Mouse (Mus musculus): ENCODE results near the gene Cops2. TPM values are rescaled to one million over a fixed set of nuclear protein-coding genes. Genes with fewer than 3 reads are reported as not detected.

Cops2 gene
- total and polyA plus RNA-seq, 2 experiments from 2014 or later: 45.8 to 51.1 TPM

- no peaks in the 10 kb centered on the region for H3K9me3 ChIP-seq (replicated peaks; ENCODE audit: control insufficient read depth, low read length)
- 87% methylated on average over 3 of the region's 3 CpGs for WGBS
- H3K4me2 ChIP-seq (ENCODE audit: low read depth, low read length): no peak overlapping the region
- TF ChIP-seq EP300 (IDR thresholded peaks at IDR 0.05; ENCODE audit: low read depth) (no peak), CTCF (IDR thresholded peaks at IDR 0.05; ENCODE audit: low read depth) (no peak)
- DNase-seq (ENCODE audit: low spot score) (no peak), ATAC-seq (ENCODE audit: insufficient read depth, low read depth) (no peak)
- H3K9ac ChIP-seq (replicated peaks; ENCODE audit: low read depth, low read length): no peak overlapping the region
- peaks cover 4% of the 10 kb centered on the region for H3K36me3 ChIP-seq (replicated peaks; ENCODE audit: control insufficient read depth, insufficient read depth, low read length)
- no peak overlapping the region for H3K4me3 ChIP-seq (ENCODE audit: low read depth, low read length)
- H3K4me1 ChIP-seq (ENCODE audit: control insufficient read depth, insufficient read depth): no peaks in the 10 kb centered on the region
- H3K27ac ChIP-seq (ENCODE audit: low read depth): no peak overlapping the region
- H3K27me3 ChIP-seq (ENCODE audit: control insufficient read depth, insufficient read depth, low read length): no peaks in the 10 kb centered on the region
Measured at GRCm38 (mm10) chr2:125896355-125896754, 37.4 kb upstream of the Cops2 start.

DNA sequence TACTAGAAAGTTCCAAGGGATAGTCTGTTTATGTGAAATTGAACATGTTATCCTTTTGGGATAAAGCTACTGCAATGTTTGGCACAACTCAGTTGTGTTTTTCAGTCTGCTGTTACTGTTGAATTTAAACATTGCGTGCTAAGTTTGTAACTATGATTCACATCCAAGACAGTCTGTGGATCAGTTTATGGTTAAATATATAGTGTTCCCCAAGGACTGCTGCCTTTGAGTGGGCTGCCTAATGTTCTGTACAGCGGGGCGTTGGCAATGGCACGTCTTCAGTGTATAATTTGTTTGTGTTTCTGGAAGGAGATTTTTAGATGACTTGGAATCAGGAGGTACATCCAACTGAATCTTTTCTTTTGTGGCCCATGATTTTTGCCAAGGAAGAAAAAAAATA lies 36.2 kb upstream of the Cops2 start:
- DNase-seq (ENCODE audit: low spot score) (no peak), ATAC-seq (ENCODE audit: insufficient read depth, low read depth) (no peak)
- Histone ChIP-seq H3K4me1 (ENCODE audit: control insufficient read depth, insufficient read depth) (no peaks in the 10 kb centered on the region), H3K9me3 (replicated peaks; ENCODE audit: control insufficient read depth, low read length) (no peaks in the 10 kb centered on the region), H3K27me3 (ENCODE audit: control insufficient read depth, insufficient read depth, low read length) (no peaks in the 10 kb centered on the region), H3K4me3 (ENCODE audit: low read depth, low read length) (no peak overlapping the region), H3K4me2 (ENCODE audit: low read depth, low read length) (no peak overlapping the region), H3K27ac (ENCODE audit: low read depth) (no peak overlapping the region), H3K9ac (replicated peaks; ENCODE audit: low read depth, low read length) (no peak overlapping the region), H3K36me3 (replicated peaks; ENCODE audit: control insufficient read depth, insufficient read depth, low read length) (peaks cover 4% of the 10 kb centered on the region)
- WGBS: 85% methylated on average over 4 of the region's 4 CpGs
- no peak for TF ChIP-seq CTCF (IDR thresholded peaks at IDR 0.05; ENCODE audit: low read depth)
- TF ChIP-seq EP300 (IDR thresholded peaks at IDR 0.05; ENCODE audit: low read depth): no peak

DNA sequence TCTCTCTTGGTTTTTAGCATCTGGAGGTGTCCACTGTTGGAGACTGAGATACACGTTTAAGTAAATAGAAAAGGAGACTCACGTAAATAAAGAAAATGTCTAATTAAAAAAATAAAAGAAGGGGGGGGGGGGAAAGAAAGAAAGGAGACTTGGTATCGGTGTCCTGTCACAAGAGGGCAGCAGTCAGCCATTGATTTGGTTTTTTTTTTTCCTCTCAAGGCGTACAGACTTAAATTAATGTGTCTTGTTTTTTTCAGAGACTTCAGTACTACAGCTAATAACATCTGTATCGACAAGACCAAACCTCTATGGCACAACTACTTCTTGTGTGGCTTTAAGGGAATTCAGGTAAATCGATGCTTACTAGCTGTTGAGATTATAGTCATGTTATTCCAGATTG lies 34.2 kb upstream of the Cops2 start:
- no peak overlapping the region for H3K27ac ChIP-seq (ENCODE audit: low read depth)
- peaks cover 3% of the 10 kb centered on the region for H3K36me3 ChIP-seq (replicated peaks; ENCODE audit: control insufficient read depth, insufficient read depth, low read length)
- ATAC-seq (ENCODE audit: insufficient read depth, low read depth) (no peak), DNase-seq (ENCODE audit: low spot score) (peak; percentile 31)
- 35% methylated on average over 6 of the region's 6 CpGs for WGBS
- no peak overlapping the region for H3K4me3 ChIP-seq (ENCODE audit: low read depth, low read length)
- H3K4me1 ChIP-seq (ENCODE audit: control insufficient read depth, insufficient read depth): no peaks in the 10 kb centered on the region
- H3K9me3 ChIP-seq (replicated peaks; ENCODE audit: control insufficient read depth, low read length): no peaks in the 10 kb centered on the region
- TF ChIP-seq CTCF (IDR thresholded peaks at IDR 0.05; ENCODE audit: low read depth) (peak; percentile 51), EP300 (IDR thresholded peaks at IDR 0.05; ENCODE audit: low read depth) (no peak)
- H3K27me3 ChIP-seq (ENCODE audit: control insufficient read depth, insufficient read depth, low read length): no peaks in the 10 kb centered on the region
- H3K4me2 ChIP-seq (ENCODE audit: low read depth, low read length): no peak overlapping the region
- no peak overlapping the region for H3K9ac ChIP-seq (replicated peaks; ENCODE audit: low read depth, low read length)

GRCm38 (mm10) chr2:125885891-125886576 lies 27.1 kb upstream of the Cops2 start:
- no peaks in the 10 kb centered on the region for H3K9me3 ChIP-seq (replicated peaks; ENCODE audit: control insufficient read depth, low read length)
- no peak for TF ChIP-seq EP300 (IDR thresholded peaks at IDR 0.05; ENCODE audit: low read depth)
- TF ChIP-seq CTCF (IDR thresholded peaks at IDR 0.05; ENCODE audit: low read depth): no peak

GRCm38 (mm10) chr2:125870159-125870558 lies 11.2 kb upstream of the Cops2 start:
- no peak for TF ChIP-seq EP300 (IDR thresholded peaks at IDR 0.05; ENCODE audit: low read depth)
- TF ChIP-seq CTCF (IDR thresholded peaks at IDR 0.05; ENCODE audit: low read depth): no peak
- Histone ChIP-seq H3K27me3 (ENCODE audit: control insufficient read depth, insufficient read depth, low read length) (no peaks in the 10 kb centered on the region), H3K9ac (replicated peaks; ENCODE audit: low read depth, low read length) (no peak overlapping the region), H3K4me3 (ENCODE audit: low read depth, low read length) (no peak overlapping the region), H3K36me3 (replicated peaks; ENCODE audit: control insufficient read depth, insufficient read depth, low read length) (no peaks in the 10 kb centered on the region), H3K4me1 (ENCODE audit: control insufficient read depth, insufficient read depth) (peaks cover 3% of the 10 kb centered on the region; the same call in 1 of the 2 replicates), H3K4me2 (ENCODE audit: low read depth, low read length) (no peak overlapping the region), H3K27ac (ENCODE audit: low read depth) (no peak overlapping the region), H3K9me3 (replicated peaks; ENCODE audit: control insufficient read depth, low read length) (no peaks in the 10 kb centered on the region)
- ATAC-seq (ENCODE audit: insufficient read depth, low read depth) (no peak), DNase-seq (ENCODE audit: low spot score) (no peak)
- WGBS: 88% methylated on average over 3 of the region's 3 CpGs

More at GRCm38 (mm10) chr2:125885891-125886576, 27.1 kb upstream of the Cops2 start:
- Histone ChIP-seq H3K4me1 (ENCODE audit: control insufficient read depth, insufficient read depth) (no peaks in the 10 kb centered on the region), H3K27ac (ENCODE audit: low read depth) (no peak overlapping the region), H3K27me3 (ENCODE audit: control insufficient read depth, insufficient read depth, low read length) (no peaks in the 10 kb centered on the region), H3K4me3 (ENCODE audit: low read depth, low read length) (no peak overlapping the region), H3K9ac (replicated peaks; ENCODE audit: low read depth, low read length) (no peak overlapping the region), H3K36me3 (replicated peaks; ENCODE audit: control insufficient read depth, insufficient read depth, low read length) (no peaks in the 10 kb centered on the region), H3K4me2 (ENCODE audit: low read depth, low read length) (no peak overlapping the region)
- 66% methylated on average over 4 of the region's 4 CpGs for whole genome bisulfite sequencing
- DNase-seq (ENCODE audit: low spot score) (no peak), ATAC-seq (ENCODE audit: insufficient read depth, low read depth) (no peak)

DNA sequence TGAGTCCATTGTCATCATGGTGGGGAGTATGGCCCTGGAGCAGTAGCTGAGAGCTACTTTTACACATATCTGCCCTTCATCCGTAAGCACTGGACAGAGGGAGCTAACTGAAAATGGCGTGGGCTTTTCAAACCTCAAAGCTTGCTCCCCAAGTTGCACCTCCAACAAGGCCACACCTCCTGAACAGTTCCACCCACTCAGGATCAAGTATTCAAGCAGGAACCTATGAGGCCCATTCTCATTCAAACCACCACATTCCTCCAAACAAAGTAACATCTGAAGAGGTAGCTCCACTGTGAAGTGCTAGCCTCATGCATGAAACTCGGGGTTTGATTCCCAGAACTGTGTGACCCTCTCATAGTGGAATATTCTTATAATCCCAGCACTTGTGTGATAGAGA lies 9.4 kb upstream of the Cops2 start:
- TF ChIP-seq EP300 (IDR thresholded peaks at IDR 0.05; ENCODE audit: low read depth) (no peak), CTCF (IDR thresholded peaks at IDR 0.05; ENCODE audit: low read depth) (no peak)
- WGBS: 78% methylated on average over 3 of the region's 3 CpGs
- no peak for ATAC-seq (ENCODE audit: insufficient read depth, low read depth)

More for the DNA sequence above, 9.4 kb upstream of the Cops2 start:
- Histone ChIP-seq H3K36me3 (replicated peaks; ENCODE audit: control insufficient read depth, insufficient read depth, low read length) (no peaks in the 10 kb centered on the region), H3K27ac (ENCODE audit: low read depth) (no peak overlapping the region), H3K9me3 (replicated peaks; ENCODE audit: control insufficient read depth, low read length) (no peaks in the 10 kb centered on the region), H3K27me3 (ENCODE audit: control insufficient read depth, insufficient read depth, low read length) (no peaks in the 10 kb centered on the region), H3K4me3 (ENCODE audit: low read depth, low read length) (no peak overlapping the region), H3K4me1 (ENCODE audit: control insufficient read depth, insufficient read depth) (peaks cover 3% of the 10 kb centered on the region; the same call in 1 of the 2 replicates), H3K9ac (replicated peaks; ENCODE audit: low read depth, low read length) (no peak overlapping the region), H3K4me2 (ENCODE audit: low read depth, low read length) (no peak overlapping the region)
- DNase-seq (ENCODE audit: low spot score): no peak
